Mouse (Mus musculus) small intestine, adult 2 months (tissue): ENCODE measurements around the gene Plscr5. TPM values are rescaled to one million over a fixed set of nuclear protein-coding genes. Genes with fewer than 3 reads are reported as not detected.

ENCODE experiments used
- H3K27ac ChIP-seq: fragments of 200-500 bp; 2 replicates; pipeline ENCODE4 v1.5.1; 2012; ENCODE audit warnings: low read depth, low read length, control low read depth, inconsistent platforms; ENCODE audit not compliant: insufficient read depth
- H3K27me3 ChIP-seq: fragments of 200-500 bp; 2 replicates; pipeline ENCODE4 v1.6.1; 2012; ENCODE audit warnings: mild to moderate bottlenecking, moderate library complexity, low read length, inconsistent platforms; ENCODE audit not compliant: control insufficient read depth, insufficient read depth
- H3K36me3 ChIP-seq: fragments of 200-500 bp; 2 replicates; pipeline ENCODE4 v1.6.1; 2012; ENCODE audit warnings: mild to moderate bottlenecking, low read length, control low read depth, inconsistent platforms; ENCODE audit not compliant: control insufficient read depth, insufficient read depth
- H3K4me1 ChIP-seq: fragments of 200-500 bp; 2 replicates; pipeline ENCODE4 v1.6.1; 2012; ENCODE audit warnings: low read length, inconsistent platforms, mixed read lengths; ENCODE audit not compliant: control insufficient read depth, insufficient read depth, insufficient read length
- H3K4me3 ChIP-seq: fragments of 200-500 bp; 2 replicates; pipeline ENCODE4 v1.5.1; 2012; ENCODE audit warnings: low read depth, mild to moderate bottlenecking, control low read depth, inconsistent platforms, low read length, moderate library complexity
- CTCF ChIP-seq: fragments of 200-500 bp; IDR thresholded peaks from 2 replicates; pipeline ENCODE4 v1.5.1; 2012; ENCODE audit warnings: low read depth, mild to moderate bottlenecking, control low read depth, inconsistent platforms, low read length, moderate library complexity, mixed read lengths; ENCODE audit not compliant: insufficient replicate concordance, insufficient read length; ENCODE audit errors: extremely low read depth
- POLR2A ChIP-seq: fragments of 200-500 bp; IDR thresholded peaks from 2 replicates; pipeline ENCODE4 v1.6.1; 2012; ENCODE audit warnings: low read depth, mild to moderate bottlenecking, control low read depth, inconsistent platforms, low read length, moderate library complexity
- WGBS: fragments of 180-500 bp; shearing (Covaris S2); methylation state at CpG from one replicate; pipeline ENCODE4 v1.1.7; 2018; 5-methylcytosine and 5-hydroxymethylcytosine counted together
- polyA plus RNA-seq: library from polyadenylated mRNA; depleted of rRNA; stranded (reverse); fragments of >200 nt; gene quantifications from 2 replicates; pipeline ENCODE4 v1.2.3, GENCODE M21; 2012

Gene Plscr5
- polyA plus RNA-seq, 1 experiment, result not detected

- Histone ChIP-seq H3K4me3 (no peak overlapping the region), H3K27ac (no peak overlapping the region), H3K27me3 (no peaks in the 10 kb centered on the region), H3K4me1 (peaks cover 3% of the 10 kb centered on the region; the same call in 1 of the 2 replicates), H3K36me3 (no peaks in the 10 kb centered on the region)
- WGBS, result 25% methylated on average over 4 of the region's 4 CpGs
- TF ChIP-seq POLR2A (no peak), CTCF (no peak)
Measured at GRCm38 (mm10) chr9:92217484-92217883, 24.7 kb downstream of the Plscr5 start.

DNA sequence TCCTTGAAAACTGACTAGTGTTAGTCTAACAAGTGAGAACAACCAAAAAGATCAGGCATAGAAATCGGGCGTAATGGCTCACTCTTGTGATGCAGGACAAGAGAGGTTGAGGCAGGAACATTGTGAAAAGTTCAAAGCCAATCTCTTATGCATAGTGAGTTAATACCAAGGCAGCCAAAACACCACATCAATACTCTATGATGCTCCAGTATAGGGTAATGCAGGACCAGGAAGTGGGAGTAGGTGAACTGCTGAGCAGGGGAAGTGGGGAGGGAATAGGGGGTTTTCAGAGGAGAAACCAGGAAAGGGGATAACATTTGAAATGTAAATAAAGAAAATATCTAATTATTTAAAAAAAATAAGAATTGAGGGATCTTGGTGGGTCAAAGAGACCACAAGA, 25.2 kb downstream of the Plscr5 start:
- 78% methylated on average over 2 of the region's 2 CpGs for WGBS
- no peaks in the 10 kb centered on the region for H3K36me3 ChIP-seq

DNA sequence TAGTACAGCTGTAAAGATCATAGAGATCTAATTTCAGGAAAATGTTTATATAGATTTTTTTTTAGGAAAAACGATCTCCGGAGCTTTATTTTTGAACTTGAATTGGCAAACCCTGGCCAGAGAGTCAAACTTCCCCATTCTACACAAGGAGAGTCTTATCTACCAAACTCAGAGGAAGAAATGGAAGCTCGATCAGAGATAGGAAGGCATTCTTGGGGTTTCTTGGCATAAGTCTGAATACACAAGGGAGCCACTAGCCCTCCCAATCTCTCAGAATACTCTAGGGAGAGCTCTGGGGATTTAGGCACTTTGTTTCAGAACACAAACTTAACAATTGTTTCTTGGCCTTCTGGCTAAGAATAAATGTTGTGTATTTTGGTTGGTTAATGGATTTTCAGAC, 27.4 kb downstream of the Plscr5 start:
- WGBS, result 68% methylated on average over 3 of the region's 3 CpGs
- peaks cover 3% of the 10 kb centered on the region; the same call in 1 of the 2 replicates for H3K4me1 ChIP-seq
- H3K36me3 ChIP-seq, result no peaks in the 10 kb centered on the region
- H3K27me3 ChIP-seq, result no peaks in the 10 kb centered on the region
- H3K4me3 ChIP-seq, result no peak overlapping the region
- TF ChIP-seq CTCF (no peak), POLR2A (no peak)
- no peak overlapping the region for H3K27ac ChIP-seq

More for the DNA sequence above, 25.2 kb downstream of the Plscr5 start:
- Histone ChIP-seq H3K4me3 (no peak overlapping the region), H3K27ac (no peak overlapping the region), H3K27me3 (no peaks in the 10 kb centered on the region), H3K4me1 (peaks cover 3% of the 10 kb centered on the region; the same call in 1 of the 2 replicates)
- TF ChIP-seq CTCF (no peak), POLR2A (no peak)

DNA sequence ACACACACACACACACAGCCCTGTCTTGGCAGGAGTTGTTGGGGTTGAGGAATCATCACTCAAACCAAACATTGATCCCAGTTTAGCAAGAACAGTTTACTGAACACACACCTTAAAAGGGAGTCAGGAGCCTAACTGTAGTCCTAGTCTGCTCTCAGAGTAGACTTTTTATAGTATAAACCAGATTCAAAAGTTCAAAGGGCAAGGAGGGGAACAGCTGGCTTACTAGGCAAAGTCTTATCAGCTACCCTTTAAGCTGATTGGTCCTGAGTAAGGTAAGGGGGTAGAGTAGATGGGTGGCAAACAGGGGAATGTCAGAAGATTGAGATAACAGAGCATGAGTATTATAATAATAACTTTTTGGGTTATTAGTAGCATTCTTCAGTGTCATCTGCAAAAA, 28.7 kb downstream of the Plscr5 start:
- TF ChIP-seq CTCF, result no peak
- no peak for TF ChIP-seq POLR2A
- Histone ChIP-seq H3K36me3 (no peaks in the 10 kb centered on the region), H3K27me3 (no peaks in the 10 kb centered on the region), H3K4me3 (no peak overlapping the region), H3K27ac (no peak overlapping the region), H3K4me1 (peaks cover 3% of the 10 kb centered on the region; the same call in 1 of the 2 replicates)

DNA sequence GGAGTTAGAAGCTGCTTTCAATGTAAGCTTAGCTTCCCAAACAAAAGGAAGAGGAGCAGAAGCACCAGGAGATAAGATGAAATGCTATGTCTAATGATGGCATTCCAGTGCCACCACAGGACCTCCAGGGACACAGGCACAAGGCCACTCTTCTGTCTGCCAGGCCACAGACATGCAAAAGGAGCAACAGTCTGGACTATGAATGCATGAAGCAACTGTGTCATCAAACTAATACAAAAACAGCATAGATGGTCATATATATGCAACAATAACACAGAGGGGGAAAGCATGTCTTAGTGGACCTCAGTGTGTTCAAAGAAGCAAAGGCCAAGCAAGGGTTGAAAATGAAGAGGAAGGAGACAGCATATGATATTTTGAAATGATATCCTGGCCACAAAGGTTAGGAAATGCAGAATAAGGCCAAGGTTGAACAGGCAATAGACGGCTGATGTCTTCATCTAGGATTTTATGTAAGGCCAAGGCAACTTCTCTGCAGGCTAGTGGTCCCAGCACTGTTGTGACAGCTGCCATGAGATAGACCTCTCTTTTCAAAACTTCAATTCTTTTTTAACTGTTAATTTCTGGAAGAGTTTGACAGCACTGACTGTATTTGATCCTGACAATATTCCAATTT, 32.0 kb downstream of the Plscr5 start:
- H3K36me3 ChIP-seq, result no peaks in the 10 kb centered on the region
- no peak overlapping the region for H3K27ac ChIP-seq
- peaks cover 4% of the 10 kb centered on the region; the same call in 1 of the 2 replicates for H3K4me1 ChIP-seq
- H3K27me3 ChIP-seq, result no peaks in the 10 kb centered on the region
- H3K4me3 ChIP-seq, result no peak overlapping the region
- TF ChIP-seq POLR2A (no peak), CTCF (no peak)
- WGBS, result 93% methylated on average over 1 of the region's 1 CpGs

GRCm38 (mm10) chr9:92226127-92226655, 33.5 kb downstream of the Plscr5 start:
- Histone ChIP-seq H3K4me1 (peaks cover 4% of the 10 kb centered on the region; the same call in 1 of the 2 replicates), H3K27me3 (no peaks in the 10 kb centered on the region), H3K36me3 (no peaks in the 10 kb centered on the region), H3K27ac (no peak overlapping the region), H3K4me3 (no peak overlapping the region)
- TF ChIP-seq POLR2A (no peak), CTCF (no peak)
- WGBS, result 75% methylated on average over 3 of the region's 3 CpGs

DNA sequence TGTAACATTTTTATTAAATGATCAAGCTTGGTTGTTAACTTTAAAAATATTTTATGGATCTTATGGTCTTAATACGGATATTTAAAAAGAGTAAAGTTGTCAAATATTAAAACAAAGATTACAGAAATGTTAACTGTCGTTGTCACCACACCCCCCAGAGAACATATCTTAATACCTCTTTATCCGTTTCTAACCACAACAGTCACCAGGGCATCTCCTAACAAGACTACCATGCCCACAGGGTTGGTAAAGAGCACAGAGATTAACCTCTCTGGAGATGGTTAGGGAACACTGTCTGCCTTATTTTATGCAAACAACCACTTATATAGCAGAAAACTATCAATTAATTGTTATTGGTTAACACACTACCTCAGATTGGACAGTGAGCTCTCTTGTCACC, 34.1 kb downstream of the Plscr5 start:
- Histone ChIP-seq H3K27me3 (no peaks in the 10 kb centered on the region), H3K36me3 (no peaks in the 10 kb centered on the region), H3K4me3 (no peak overlapping the region), H3K27ac (no peak overlapping the region), H3K4me1 (peaks cover 2% of the 10 kb centered on the region; the same call in 1 of the 2 replicates)
- TF ChIP-seq CTCF (no peak), POLR2A (no peak)
- WGBS, result 82% methylated on average over 3 of the region's 3 CpGs
